Mouse (Mus musculus): ENCODE results near the gene Ntm. TPM values are rescaled to one million over a fixed set of nuclear protein-coding genes. Genes with fewer than 3 reads are reported as not detected.

Gene Ntm
- polyA plus RNA-seq, 1 experiment from 2014 or later, result 7.8 TPM

DNA sequence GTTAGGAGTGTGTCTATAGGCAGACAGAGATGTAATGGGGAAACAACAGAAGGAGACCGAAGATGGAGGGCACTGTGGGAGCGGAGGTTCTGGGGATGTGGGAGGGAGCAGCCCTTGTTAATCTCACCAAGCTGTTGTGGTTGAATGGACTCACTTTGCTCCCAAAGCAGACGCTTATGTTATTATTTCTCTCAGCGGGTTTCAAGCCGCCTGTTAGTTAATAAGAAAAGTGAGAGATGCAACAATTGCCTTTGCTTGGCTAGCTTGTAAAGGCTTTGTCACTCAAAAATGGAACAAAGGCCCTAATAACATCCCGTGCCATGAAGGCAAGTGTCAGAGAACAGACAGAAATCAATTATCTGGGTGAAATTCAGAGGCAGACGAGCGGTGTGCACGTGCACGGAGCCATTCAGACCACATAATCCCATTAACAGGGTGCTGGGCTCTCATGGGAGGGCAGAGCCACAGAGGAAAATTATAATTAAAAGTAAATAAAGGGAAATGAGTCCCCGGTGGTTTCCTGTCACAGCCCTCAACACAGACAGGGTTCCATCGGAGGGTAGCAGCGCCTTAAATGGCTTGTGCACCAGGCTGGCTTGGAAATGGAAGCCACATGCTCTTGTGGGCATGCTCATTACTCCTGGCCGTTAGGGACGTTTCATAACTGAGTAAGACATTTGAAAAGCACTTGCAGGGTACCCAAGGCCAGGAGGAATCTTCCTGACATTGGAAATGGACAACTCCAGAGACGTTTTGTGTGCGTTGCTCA, 448.2 kb downstream of the Ntm start:
- WGBS, result 56% methylated on average over 17 of the region's 17 CpGs
- peak; percentile 25 for DNase-seq (ENCODE audit: low spot score)

DNA sequence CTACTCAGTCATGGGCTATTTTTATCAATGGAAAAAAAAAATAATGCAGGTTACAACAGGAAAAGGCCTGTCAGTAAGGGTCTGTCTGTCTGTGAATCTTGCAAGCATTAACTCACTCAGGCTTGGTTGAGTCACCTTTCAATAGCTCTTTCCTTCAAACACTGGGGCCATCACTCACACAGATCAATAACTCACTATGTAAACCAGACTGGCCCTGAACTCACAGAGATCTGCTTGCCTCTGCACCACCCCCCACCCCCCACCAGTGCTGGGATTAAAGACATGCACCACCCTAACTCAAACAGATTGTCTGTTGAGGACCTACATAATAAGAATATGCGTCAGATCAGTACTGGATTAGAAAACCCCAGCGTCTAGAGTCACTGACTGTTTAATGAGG, 466.9 kb downstream of the Ntm start:
- Histone ChIP-seq H3K4me3 (no peak overlapping the region), H3K27ac (replicated peaks) (no peak overlapping the region)

More for the DNA sequence above, 448.2 kb downstream of the Ntm start:
- no peak overlapping the region for H3K4me3 ChIP-seq
- H3K36me3 ChIP-seq, result no peaks in the 10 kb centered on the region
- H3K27me3 ChIP-seq (ENCODE audit: low read depth, poor library complexity, severe bottlenecking), result peaks cover 18% of the 10 kb centered on the region
- H3K27ac ChIP-seq (replicated peaks), result no peak overlapping the region
- H3K4me1 ChIP-seq, result peaks cover 17% of the 10 kb centered on the region
- H3K9me3 ChIP-seq (replicated peaks), result 0 out of 2 replicates have a peak, but pooled peaks cover 2% of the 10 kb centered on the region

GRCm38 (mm10) chr9:29482272-29482671, 480.7 kb downstream of the Ntm start:
- Histone ChIP-seq H3K36me3 (no peaks in the 10 kb centered on the region), H3K9me3 (replicated peaks) (no peaks in the 10 kb centered on the region), H3K4me1 (peaks cover 5% of the 10 kb centered on the region; the same call in 1 of the 2 replicates), H3K27ac (replicated peaks) (no peak overlapping the region), H3K27me3 (ENCODE audit: low read depth, poor library complexity, severe bottlenecking) (no peaks in the 10 kb centered on the region), H3K4me3 (no peak overlapping the region)
- 94% methylated on average over 2 of the region's 2 CpGs for WGBS
- no peak for DNase-seq (ENCODE audit: low spot score)

More for the DNA sequence above, 466.9 kb downstream of the Ntm start:
- no peaks in the 10 kb centered on the region for H3K9me3 ChIP-seq (replicated peaks)
- no peaks in the 10 kb centered on the region for H3K36me3 ChIP-seq
- H3K4me1 ChIP-seq, result no peaks in the 10 kb centered on the region
- no peak for DNase-seq (ENCODE audit: low spot score)
- H3K27me3 ChIP-seq (ENCODE audit: low read depth, poor library complexity, severe bottlenecking), result no peaks in the 10 kb centered on the region
- WGBS, result 44% methylated on average over 2 of the region's 2 CpGs

DNA sequence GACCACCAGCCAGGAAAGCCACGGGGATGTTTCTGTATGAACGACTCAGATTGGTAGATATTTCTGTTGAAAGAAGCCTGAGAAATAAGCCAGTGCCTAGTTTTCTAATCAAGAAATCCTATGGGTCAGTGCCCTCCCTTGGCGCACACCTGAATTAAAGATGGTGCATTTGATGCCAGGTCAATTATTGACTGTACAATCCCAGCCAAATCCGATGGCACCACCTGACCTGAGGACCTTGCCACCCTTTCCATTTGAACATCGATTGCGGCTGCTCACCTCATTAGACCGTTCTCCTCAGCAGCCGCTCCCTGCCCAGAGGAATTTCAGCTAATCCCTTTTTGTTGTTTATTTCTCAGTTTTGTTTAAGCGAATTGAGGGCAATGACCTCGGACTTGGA, 483.9 kb downstream of the Ntm start:
- Histone ChIP-seq H3K27ac (replicated peaks) (no peak overlapping the region), H3K27me3 (ENCODE audit: low read depth, poor library complexity, severe bottlenecking) (no peaks in the 10 kb centered on the region), H3K4me3 (no peak overlapping the region), H3K36me3 (no peaks in the 10 kb centered on the region), H3K9me3 (replicated peaks) (no peaks in the 10 kb centered on the region), H3K4me1 (peaks cover 8% of the 10 kb centered on the region; the same call in 1 of the 2 replicates)
- DNase-seq (ENCODE audit: low spot score), result no peak
- 74% methylated on average over 10 of the region's 10 CpGs for WGBS

- Histone ChIP-seq H3K27ac (replicated peaks) (no peak overlapping the region), H3K4me1 (peaks cover 8% of the 10 kb centered on the region; the same call in 1 of the 2 replicates), H3K36me3 (no peaks in the 10 kb centered on the region), H3K27me3 (ENCODE audit: low read depth, poor library complexity, severe bottlenecking) (no peaks in the 10 kb centered on the region), H3K9me3 (replicated peaks) (no peaks in the 10 kb centered on the region), H3K4me3 (no peak overlapping the region)
- 42% methylated on average over 6 of the region's 6 CpGs for WGBS
- DNase-seq (ENCODE audit: low spot score), result no peak
These were observed 485.7 kb downstream of the Ntm start for GRCm38 (mm10) chr9:29477219-29477618.

DNA sequence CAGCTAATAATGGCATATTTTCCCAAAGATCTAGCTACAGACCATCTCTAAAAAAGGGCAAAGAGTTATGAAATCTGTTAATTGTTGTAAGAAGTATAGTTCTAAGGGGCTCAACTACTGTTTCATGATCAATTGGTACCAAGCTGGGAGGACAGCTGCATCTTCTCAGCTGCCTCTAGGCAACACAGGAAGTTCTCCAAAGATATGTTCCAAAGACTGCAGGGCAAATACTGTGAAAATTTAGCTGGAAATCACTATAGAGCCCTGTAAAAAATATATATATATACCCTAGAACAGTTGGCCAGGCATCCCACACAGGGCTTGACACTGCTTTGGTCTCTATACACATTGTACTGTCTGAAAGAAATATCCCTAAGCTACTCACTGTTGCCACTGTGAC, 489.5 kb downstream of the Ntm start:
- no peaks in the 10 kb centered on the region for H3K9me3 ChIP-seq (replicated peaks)
- H3K4me3 ChIP-seq, result no peak overlapping the region
- H3K27me3 ChIP-seq (ENCODE audit: low read depth, poor library complexity, severe bottlenecking), result no peaks in the 10 kb centered on the region
- no peak overlapping the region for H3K27ac ChIP-seq (replicated peaks)
- H3K4me1 ChIP-seq, result peaks cover 3% of the 10 kb centered on the region; the same call in 1 of the 2 replicates
- no peak for DNase-seq (ENCODE audit: low spot score)
- H3K36me3 ChIP-seq, result no peaks in the 10 kb centered on the region

DNA sequence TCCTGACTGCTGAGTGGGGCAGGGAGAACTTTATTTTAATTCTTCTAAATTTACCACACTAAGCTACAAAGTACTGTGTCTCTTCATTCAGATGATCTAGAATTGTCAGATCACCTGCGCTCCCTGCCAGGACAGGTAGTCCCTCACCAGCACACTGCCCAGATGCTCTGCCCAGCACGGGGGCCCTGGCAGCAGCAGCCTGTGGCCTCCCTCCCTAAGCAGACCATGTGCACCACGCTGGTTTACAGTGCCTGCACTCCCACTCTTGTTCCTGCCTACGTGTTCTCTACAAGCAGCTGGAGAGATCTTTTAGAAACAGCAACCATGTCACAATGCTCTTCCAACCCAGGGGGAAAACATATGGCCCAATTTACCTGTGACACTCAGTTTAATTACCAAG, 490.7 kb downstream of the Ntm start:
- no peak overlapping the region for H3K27ac ChIP-seq (replicated peaks)
- no peak for DNase-seq (ENCODE audit: low spot score)
- WGBS, result 68% methylated on average over 4 of the region's 4 CpGs
- H3K36me3 ChIP-seq, result no peaks in the 10 kb centered on the region
- no peaks in the 10 kb centered on the region for H3K27me3 ChIP-seq (ENCODE audit: low read depth, poor library complexity, severe bottlenecking)
- H3K4me1 ChIP-seq, result peaks cover 2% of the 10 kb centered on the region; the same call in 1 of the 2 replicates
- no peaks in the 10 kb centered on the region for H3K9me3 ChIP-seq (replicated peaks)
- no peak overlapping the region for H3K4me3 ChIP-seq

GRCm38 (mm10) chr9:29464756-29465155, 498.2 kb downstream of the Ntm start:
- WGBS, result 90% methylated on average over 4 of the region's 4 CpGs
- no peaks in the 10 kb centered on the region for H3K9me3 ChIP-seq (replicated peaks)
- no peak overlapping the region for H3K4me3 ChIP-seq
- DNase-seq (ENCODE audit: low spot score), result no peak
- H3K27ac ChIP-seq (replicated peaks), result no peak overlapping the region
- no peaks in the 10 kb centered on the region for H3K4me1 ChIP-seq
- no peaks in the 10 kb centered on the region; the same call in 1 of the 2 replicates for H3K27me3 ChIP-seq (ENCODE audit: low read depth, poor library complexity, severe bottlenecking)
- no peaks in the 10 kb centered on the region for H3K36me3 ChIP-seq

DNA sequence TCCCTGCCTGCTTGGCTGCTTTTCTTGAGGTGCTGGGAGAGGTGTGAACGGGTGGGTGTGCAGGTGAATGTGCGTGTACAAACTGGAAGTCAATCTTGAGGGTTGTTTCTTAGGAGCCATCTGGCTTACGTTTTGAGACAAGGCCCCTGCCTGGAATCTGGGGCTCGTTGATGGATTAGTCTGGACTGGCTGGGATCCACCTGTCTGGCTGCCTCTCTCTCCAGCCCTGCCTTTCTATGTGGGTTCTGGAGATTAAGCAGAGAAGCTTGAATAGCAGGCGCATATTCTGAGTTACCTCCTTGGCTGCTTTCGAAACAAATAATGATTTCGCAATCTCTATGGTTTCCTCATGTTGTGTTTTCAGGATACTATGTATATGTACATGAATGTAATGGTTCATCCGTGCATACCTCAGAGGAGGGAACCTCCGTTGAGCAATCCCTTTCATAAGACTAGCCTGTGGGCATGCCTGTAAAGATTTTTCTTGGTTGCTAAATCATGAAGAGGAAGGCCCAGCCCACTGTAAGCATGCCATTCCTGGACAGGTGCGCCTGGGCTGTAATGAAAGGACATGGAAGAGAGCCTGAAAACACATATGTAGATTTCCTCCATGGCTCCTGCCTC, 499.9 kb downstream of the Ntm start:
- DNase-seq (ENCODE audit: low spot score), result no peak
- no peak overlapping the region for H3K27ac ChIP-seq (replicated peaks)
- no peaks in the 10 kb centered on the region for H3K9me3 ChIP-seq (replicated peaks)
- H3K27me3 ChIP-seq (ENCODE audit: low read depth, poor library complexity, severe bottlenecking), result no peaks in the 10 kb centered on the region; the same call in 1 of the 2 replicates
- H3K36me3 ChIP-seq, result no peaks in the 10 kb centered on the region
- H3K4me1 ChIP-seq, result peaks cover 1% of the 10 kb centered on the region
- H3K4me3 ChIP-seq, result no peak overlapping the region
- WGBS, result 85% methylated on average over 10 of the region's 10 CpGs

DNA sequence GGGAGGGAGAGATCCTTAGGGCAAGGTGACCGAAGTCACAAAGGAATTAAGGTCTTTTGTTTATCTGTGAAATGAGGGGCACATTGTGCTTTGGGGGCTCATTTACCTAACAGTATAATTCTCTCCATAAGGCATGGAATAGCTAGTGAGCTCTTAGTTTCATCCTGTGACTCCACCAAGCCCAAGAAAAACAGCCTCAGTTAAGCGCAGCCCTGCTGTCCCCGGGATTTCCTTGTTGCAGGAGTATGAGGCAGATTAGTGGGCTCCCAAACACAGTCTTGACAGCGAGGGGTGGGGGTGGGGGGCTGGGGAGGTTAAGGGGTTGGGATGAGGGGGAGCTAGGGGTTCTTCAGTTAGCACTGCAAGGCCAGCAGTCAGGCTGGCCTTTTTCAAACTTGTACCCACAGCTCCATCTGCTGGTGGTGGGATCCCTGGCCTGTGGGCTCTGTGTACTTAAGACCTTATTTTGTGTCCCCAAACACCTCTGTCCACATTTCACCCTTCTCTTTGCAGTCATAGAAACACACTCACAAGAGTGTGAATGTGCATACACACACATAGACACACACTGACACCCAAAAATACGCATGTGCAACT, 504.9 kb downstream of the Ntm start:
- 10% methylated on average over 5 of the region's 5 CpGs for WGBS
- H3K4me1 ChIP-seq, result peaks cover 7% of the 10 kb centered on the region
- no peak overlapping the region for H3K4me3 ChIP-seq
- peak; percentile 74 for DNase-seq (ENCODE audit: low spot score)
- no peak overlapping the region for H3K27ac ChIP-seq (replicated peaks)
- H3K36me3 ChIP-seq, result no peaks in the 10 kb centered on the region
- H3K27me3 ChIP-seq (ENCODE audit: low read depth, poor library complexity, severe bottlenecking), result no peaks in the 10 kb centered on the region; the same call in 1 of the 2 replicates
- H3K9me3 ChIP-seq (replicated peaks), result no peaks in the 10 kb centered on the region

- no peaks in the 10 kb centered on the region for H3K36me3 ChIP-seq
- no peak overlapping the region for H3K4me3 ChIP-seq
- no peaks in the 10 kb centered on the region; the same call in 1 of the 2 replicates for H3K27me3 ChIP-seq (ENCODE audit: low read depth, poor library complexity, severe bottlenecking)
- WGBS, result 89% methylated on average over 7 of the region's 7 CpGs
- H3K27ac ChIP-seq (replicated peaks), result no peak overlapping the region
- no peak for DNase-seq (ENCODE audit: low spot score)
- peaks cover 7% of the 10 kb centered on the region for H3K4me1 ChIP-seq
- H3K9me3 ChIP-seq (replicated peaks), result no peaks in the 10 kb centered on the region
These were observed 506.9 kb downstream of the Ntm start for GRCm38 (mm10) chr9:29456014-29456413.

GRCm38 (mm10) chr9:29451232-29451631, 511.7 kb downstream of the Ntm start:
- no peaks in the 10 kb centered on the region for H3K4me1 ChIP-seq
- WGBS, result 87% methylated on average over 1 of the region's 1 CpGs
- H3K27me3 ChIP-seq (ENCODE audit: low read depth, poor library complexity, severe bottlenecking), result no peaks in the 10 kb centered on the region
- H3K9me3 ChIP-seq (replicated peaks), result no peaks in the 10 kb centered on the region
- no peaks in the 10 kb centered on the region for H3K36me3 ChIP-seq
- no peak for DNase-seq (ENCODE audit: low spot score)
- no peak overlapping the region for H3K4me3 ChIP-seq
- no peak overlapping the region for H3K27ac ChIP-seq (replicated peaks)

GRCm38 (mm10) chr9:29444001-29444400, 518.9 kb downstream of the Ntm start:
- WGBS, result 63% methylated on average over 4 of the region's 4 CpGs
- Histone ChIP-seq H3K4me3 (no peak overlapping the region), H3K9me3 (replicated peaks) (no peaks in the 10 kb centered on the region), H3K36me3 (no peaks in the 10 kb centered on the region), H3K27ac (replicated peaks) (no peak overlapping the region), H3K4me1 (no peaks in the 10 kb centered on the region), H3K27me3 (ENCODE audit: low read depth, poor library complexity, severe bottlenecking) (no peaks in the 10 kb centered on the region; the same call in 1 of the 2 replicates)
- DNase-seq (ENCODE audit: low spot score), result no peak
